Mouse (Mus musculus) kidney, embryonic 15.5 days (tissue): ENCODE results near the gene Garnl3. TPM values are rescaled to one million over a fixed set of nuclear protein-coding genes. Genes with fewer than 3 reads are reported as not detected.

Experiments used
- ATAC-seq: fragments of 200-750 bp; cut with Nextera tagmentation; replicated peaks from 2 replicates; pipeline ENCODE4 v1.8.0; 2017; ENCODE audit warnings: moderate TSS enrichment; ENCODE audit not compliant: low FRiP score
- H3K27ac ChIP-seq: fragments of 300-500 bp; sonication (generic); 2 replicates; pipeline ENCODE4 v1.5.1; 2015; ENCODE audit warnings: mild to moderate bottlenecking, inconsistent platforms
- H3K27me3 ChIP-seq: fragments of 300-500 bp; sonication (generic); 2 replicates; pipeline ENCODE4 v1.6.1; 2015; ENCODE audit warnings: inconsistent platforms
- H3K36me3 ChIP-seq: fragments of 300-500 bp; sonication (generic); 2 replicates; pipeline ENCODE4 v1.6.1; 2015; ENCODE audit warnings: inconsistent platforms
- H3K4me1 ChIP-seq: fragments of 300-500 bp; sonication (generic); 2 replicates; pipeline ENCODE4 v1.6.1; 2015; ENCODE audit warnings: inconsistent platforms
- H3K4me2 ChIP-seq: fragments of 300-500 bp; sonication (generic); 2 replicates; pipeline ENCODE4 v1.6.1; 2015; ENCODE audit warnings: moderate library complexity, mild to moderate bottlenecking, inconsistent platforms
- H3K4me3 ChIP-seq: fragments of 300-500 bp; sonication (generic); replicated peaks from 2 replicates; pipeline ENCODE4 v1.5.1; 2015; ENCODE audit warnings: mild to moderate bottlenecking, inconsistent platforms
- H3K9ac ChIP-seq: fragments of 300-500 bp; sonication (generic); 2 replicates; pipeline ENCODE4 v1.6.1; 2015; ENCODE audit warnings: mild to moderate bottlenecking, inconsistent platforms
- H3K9me3 ChIP-seq: fragments of 300-500 bp; sonication (generic); replicated peaks from 2 replicates; pipeline ENCODE4 v1.6.1; 2016; ENCODE audit warnings: inconsistent platforms
- WGBS: fragments of 180-500 bp; shearing (Covaris S2); methylation state at CpG from one replicate; pipeline ENCODE4 v1.1.7; 2015; ENCODE audit warnings: mixed read lengths; 5-methylcytosine and 5-hydroxymethylcytosine counted together
- polyA plus RNA-seq: library from polyadenylated mRNA; unstranded; fragments of >200 nt; fragmentation: Nextera tagmentation; extraction: Ambion mirVana; gene quantifications from 2 replicates; pipeline ENCODE4 v1.2.1, GENCODE M21; 2015

Gene Garnl3
- polyA plus RNA-seq, 1 experiment from 2014 or later = 14.0 TPM

- Histone ChIP-seq H3K27me3 (no peaks in the 10 kb centered on the region), H3K36me3 (no peaks in the 10 kb centered on the region), H3K9me3 (no peaks in the 10 kb centered on the region), H3K4me1 (0 out of 2 replicates have a peak, but pooled peaks cover 2% of the 10 kb centered on the region), H3K9ac (no peak overlapping the region), H3K4me3 (no peak overlapping the region), H3K27ac (no peak overlapping the region), H3K4me2 (no peak overlapping the region)
- ATAC-seq = no peak
- 91% methylated on average over 2 of the region's 2 CpGs for WGBS
Observed at GRCm38 (mm10) chr2:33074931-33075330, 56.5 kb downstream of the Garnl3 start.

DNA sequence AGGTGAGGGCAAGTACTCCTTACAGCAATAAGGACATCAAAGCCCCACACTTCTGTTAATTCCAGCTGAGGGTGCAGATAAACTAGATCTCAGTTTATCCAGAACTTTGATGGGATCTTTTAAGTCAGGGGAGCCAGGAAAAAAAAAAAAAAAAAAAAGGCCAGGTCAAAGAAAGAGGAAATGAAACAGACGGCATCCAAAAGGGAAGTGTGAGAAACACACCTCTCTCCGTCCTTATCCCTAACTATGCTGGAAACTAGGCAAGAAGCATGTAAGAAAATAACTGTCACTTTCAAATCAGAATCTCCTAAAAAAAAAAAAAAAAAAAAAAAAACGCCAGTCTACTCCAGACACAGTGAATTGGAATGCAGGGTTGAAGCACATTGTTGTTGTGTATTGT is 57.3 kb downstream of the Garnl3 start:
- Histone ChIP-seq H3K4me1 (no peaks in the 10 kb centered on the region), H3K9ac (no peak overlapping the region), H3K27ac (no peak overlapping the region), H3K27me3 (no peaks in the 10 kb centered on the region), H3K9me3 (no peaks in the 10 kb centered on the region), H3K4me3 (no peak overlapping the region), H3K4me2 (no peak overlapping the region), H3K36me3 (no peaks in the 10 kb centered on the region)
- 52% methylated on average over 3 of the region's 3 CpGs for WGBS
- ATAC-seq = no peak

DNA sequence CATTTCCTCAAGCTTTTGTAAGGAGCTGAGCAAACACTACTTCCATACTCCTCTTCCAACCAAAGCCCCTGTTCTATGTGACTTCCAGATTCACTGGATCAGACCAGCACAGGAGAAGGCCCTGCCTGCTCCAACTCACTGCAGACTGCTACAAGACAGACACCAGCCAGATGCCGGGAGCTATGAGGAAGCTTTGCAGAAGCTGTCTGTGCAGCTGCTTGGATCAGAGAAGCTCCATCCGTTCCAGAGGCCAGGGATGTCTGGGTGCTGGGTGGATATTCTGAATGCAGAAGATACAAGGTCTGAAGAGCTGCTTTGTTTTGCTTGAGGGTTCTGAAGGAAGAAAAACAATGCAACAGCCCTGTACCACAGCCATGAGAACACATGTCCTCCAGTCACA is 59.1 kb downstream of the Garnl3 start:
- Histone ChIP-seq H3K27ac (no peak overlapping the region), H3K36me3 (no peaks in the 10 kb centered on the region), H3K27me3 (no peaks in the 10 kb centered on the region), H3K4me1 (no peaks in the 10 kb centered on the region), H3K9me3 (no peaks in the 10 kb centered on the region), H3K4me3 (no peak overlapping the region), H3K4me2 (no peak overlapping the region), H3K9ac (no peak overlapping the region)
- WGBS = 58% methylated on average over 2 of the region's 2 CpGs
- no peak for ATAC-seq

- Histone ChIP-seq H3K4me2 (no peak overlapping the region), H3K4me1 (no peaks in the 10 kb centered on the region), H3K27me3 (no peaks in the 10 kb centered on the region), H3K36me3 (no peaks in the 10 kb centered on the region), H3K27ac (no peak overlapping the region), H3K9me3 (no peaks in the 10 kb centered on the region), H3K4me3 (no peak overlapping the region), H3K9ac (no peak overlapping the region)
- ATAC-seq = no peak
- 56% methylated on average over 1 of the region's 1 CpGs for whole genome bisulfite sequencing
Observed at GRCm38 (mm10) chr2:33065610-33066009, 65.8 kb downstream of the Garnl3 start.

GRCm38 (mm10) chr2:33062744-33063143 is 68.7 kb downstream of the Garnl3 start:
- Histone ChIP-seq H3K4me2 (no peak overlapping the region), H3K4me1 (no peaks in the 10 kb centered on the region), H3K9me3 (no peaks in the 10 kb centered on the region), H3K4me3 (no peak overlapping the region), H3K27ac (no peak overlapping the region), H3K27me3 (no peaks in the 10 kb centered on the region), H3K9ac (no peak overlapping the region), H3K36me3 (no peaks in the 10 kb centered on the region)
- no peak for ATAC-seq
- WGBS = 73% methylated on average over 8 of the region's 8 CpGs

DNA sequence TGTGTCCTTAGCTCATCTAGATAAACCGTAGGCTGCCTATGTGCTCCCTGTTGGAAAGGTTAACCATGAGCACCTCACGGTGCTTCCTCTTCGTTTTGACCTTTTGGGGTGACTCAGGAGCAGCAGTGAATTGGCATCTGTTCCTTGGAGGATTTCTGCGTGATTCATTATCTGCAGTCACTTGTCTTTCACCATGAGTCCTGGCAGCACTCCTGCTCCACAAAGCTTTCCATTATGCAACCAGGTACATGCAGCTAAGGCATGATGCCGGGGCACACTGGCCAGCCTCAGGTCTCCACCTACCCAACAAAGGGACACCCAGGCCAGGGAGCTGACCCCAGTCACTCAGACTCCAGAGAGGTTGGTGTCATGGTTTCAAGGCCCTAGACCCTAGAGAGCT is 72.5 kb downstream of the Garnl3 start:
- Histone ChIP-seq H3K4me3 (no peak overlapping the region), H3K27me3 (no peaks in the 10 kb centered on the region), H3K27ac (no peak overlapping the region), H3K36me3 (no peaks in the 10 kb centered on the region), H3K9ac (no peak overlapping the region), H3K4me1 (no peaks in the 10 kb centered on the region), H3K9me3 (no peaks in the 10 kb centered on the region), H3K4me2 (no peak overlapping the region)
- no peak for ATAC-seq
- 84% methylated on average over 5 of the region's 5 CpGs for WGBS

GRCm38 (mm10) chr2:33057514-33057913 is 73.9 kb downstream of the Garnl3 start:
- 87% methylated on average over 7 of the region's 7 CpGs for WGBS
- H3K4me1 ChIP-seq = no peaks in the 10 kb centered on the region
- no peaks in the 10 kb centered on the region for H3K9me3 ChIP-seq
- no peaks in the 10 kb centered on the region for H3K36me3 ChIP-seq
- ATAC-seq = no peak
- no peaks in the 10 kb centered on the region for H3K27me3 ChIP-seq
- H3K4me2 ChIP-seq = no peak overlapping the region
- H3K9ac ChIP-seq = no peak overlapping the region
- no peak overlapping the region for H3K4me3 ChIP-seq
- H3K27ac ChIP-seq = no peak overlapping the region

DNA sequence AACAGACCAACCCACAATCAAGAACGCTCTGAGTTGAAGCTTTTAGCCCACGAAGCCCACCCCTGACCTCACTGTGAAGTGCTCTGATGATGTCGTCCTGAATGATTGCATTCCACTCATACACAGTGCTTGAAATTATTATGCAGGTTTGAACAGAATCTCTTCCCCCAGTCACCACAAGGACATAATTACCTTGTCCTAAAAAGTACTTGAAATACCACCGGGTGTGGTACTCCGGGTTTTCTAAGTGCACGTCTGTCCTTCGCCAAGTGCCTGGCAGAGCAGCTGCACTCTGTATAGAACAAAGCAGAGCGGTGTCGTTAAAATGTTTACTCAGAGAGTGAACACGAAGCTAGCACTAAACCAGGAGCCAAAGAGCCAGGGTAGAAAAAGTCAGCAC is 77.5 kb downstream of the Garnl3 start:
- Histone ChIP-seq H3K36me3 (no peaks in the 10 kb centered on the region), H3K9ac (no peak overlapping the region), H3K9me3 (no peaks in the 10 kb centered on the region), H3K4me3 (no peak overlapping the region), H3K4me2 (no peak overlapping the region), H3K27me3 (no peaks in the 10 kb centered on the region), H3K4me1 (no peaks in the 10 kb centered on the region), H3K27ac (no peak overlapping the region)
- 40% methylated on average over 10 of the region's 10 CpGs for WGBS
- ATAC-seq = no peak

GRCm38 (mm10) chr2:33047360-33047759 is 84.1 kb downstream of the Garnl3 start:
- no peaks in the 10 kb centered on the region for H3K36me3 ChIP-seq
- H3K4me2 ChIP-seq = no peak overlapping the region
- H3K27ac ChIP-seq = no peak overlapping the region
- H3K9me3 ChIP-seq = no peaks in the 10 kb centered on the region
- H3K4me3 ChIP-seq = no peak overlapping the region
- H3K27me3 ChIP-seq = no peaks in the 10 kb centered on the region
- no peak overlapping the region for H3K9ac ChIP-seq
- no peaks in the 10 kb centered on the region for H3K4me1 ChIP-seq
- ATAC-seq = no peak
- WGBS = 58% methylated on average over 3 of the region's 3 CpGs

DNA sequence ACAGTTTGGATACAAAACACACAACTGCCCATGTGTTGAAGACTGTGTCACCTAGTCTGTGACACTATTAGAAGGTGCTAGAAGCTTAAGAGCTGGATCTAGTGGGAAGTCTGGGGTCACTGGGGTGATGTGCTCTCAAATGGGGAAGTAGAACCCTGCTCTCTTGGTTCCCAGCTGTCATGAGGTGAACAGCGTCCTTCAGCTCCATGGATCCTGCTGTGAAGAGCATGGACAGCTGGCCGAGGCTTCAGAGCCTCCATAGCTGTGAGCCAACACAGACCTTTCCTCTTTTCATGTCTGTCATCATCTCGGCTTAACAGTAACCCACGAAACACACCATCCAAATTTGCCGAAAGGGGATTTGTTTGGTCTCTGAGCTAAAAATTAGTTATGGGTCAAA is 84.5 kb downstream of the Garnl3 start:
- Histone ChIP-seq H3K36me3 (no peaks in the 10 kb centered on the region), H3K4me1 (no peaks in the 10 kb centered on the region), H3K4me3 (no peak overlapping the region), H3K27ac (no peak overlapping the region), H3K9me3 (no peaks in the 10 kb centered on the region), H3K4me2 (no peak overlapping the region), H3K27me3 (no peaks in the 10 kb centered on the region), H3K9ac (no peak overlapping the region)
- no peak for ATAC-seq
- 64% methylated on average over 5 of the region's 5 CpGs for WGBS

DNA sequence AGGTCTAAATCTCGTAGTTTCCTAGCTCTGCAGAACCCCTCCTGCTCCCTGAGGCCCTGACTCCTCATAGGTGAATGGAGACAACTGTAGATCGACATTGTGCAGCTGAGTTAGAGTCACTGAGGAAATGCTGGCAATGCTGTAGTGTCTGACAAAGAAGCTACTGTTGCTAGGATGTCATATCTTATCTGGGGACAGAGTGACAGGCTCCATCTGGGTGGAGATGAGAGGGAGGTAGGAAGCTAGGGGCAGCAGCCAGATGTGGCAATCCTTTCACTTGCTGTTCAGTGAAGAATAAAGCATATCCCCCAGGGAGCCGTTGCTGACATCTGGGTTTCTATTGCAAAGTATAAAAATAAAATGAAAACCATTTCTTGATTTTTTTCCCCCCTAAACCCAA is 85.6 kb downstream of the Garnl3 start:
- Histone ChIP-seq H3K9me3 (no peaks in the 10 kb centered on the region), H3K4me1 (no peaks in the 10 kb centered on the region), H3K9ac (no peak overlapping the region), H3K4me2 (no peak overlapping the region), H3K27me3 (no peaks in the 10 kb centered on the region), H3K4me3 (no peak overlapping the region), H3K27ac (no peak overlapping the region), H3K36me3 (no peaks in the 10 kb centered on the region)
- no peak for ATAC-seq
- WGBS = 68% methylated on average over 3 of the region's 3 CpGs

DNA sequence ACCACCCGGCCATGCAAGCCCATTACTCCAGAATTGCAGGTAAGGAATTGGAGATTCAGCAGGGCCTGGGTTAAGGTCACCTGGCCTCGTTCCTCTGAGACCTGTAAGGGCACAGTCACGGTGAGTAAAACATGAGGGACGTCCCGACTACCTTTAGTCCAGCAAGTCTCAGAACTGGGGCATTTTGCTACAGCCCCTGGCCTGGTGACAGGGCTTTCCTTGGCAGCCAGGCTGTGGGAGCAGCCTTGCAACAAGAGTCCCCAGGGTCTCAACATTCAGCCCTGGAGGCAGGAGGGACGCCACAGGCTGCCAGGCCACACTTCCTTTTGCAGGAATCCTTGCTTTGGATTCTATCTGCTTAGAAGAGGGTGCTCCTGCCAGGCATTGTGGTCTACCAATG is 88.7 kb downstream of the Garnl3 start:
- WGBS = 54% methylated on average over 6 of the region's 6 CpGs
- no peaks in the 10 kb centered on the region for H3K36me3 ChIP-seq
- H3K4me1 ChIP-seq = no peaks in the 10 kb centered on the region
- ATAC-seq = no peak
- peak overlapping the region; percentile 46; the same call in 1 of the 2 replicates for H3K27ac ChIP-seq
- H3K4me2 ChIP-seq = no peak overlapping the region
- H3K27me3 ChIP-seq = no peaks in the 10 kb centered on the region
- no peak overlapping the region for H3K4me3 ChIP-seq
- H3K9me3 ChIP-seq = no peaks in the 10 kb centered on the region
- no peak overlapping the region for H3K9ac ChIP-seq

- H3K27ac ChIP-seq = no peak overlapping the region
- no peak overlapping the region for H3K4me3 ChIP-seq
- ATAC-seq = no peak
- H3K4me1 ChIP-seq = no peaks in the 10 kb centered on the region
- 68% methylated on average over 3 of the region's 3 CpGs for WGBS
- H3K9me3 ChIP-seq = no peaks in the 10 kb centered on the region
- no peak overlapping the region for H3K4me2 ChIP-seq
- no peak overlapping the region for H3K9ac ChIP-seq
- no peaks in the 10 kb centered on the region for H3K36me3 ChIP-seq
- H3K27me3 ChIP-seq = no peaks in the 10 kb centered on the region
Observed at GRCm38 (mm10) chr2:33041571-33041970, 89.9 kb downstream of the Garnl3 start.
